Mouse (Mus musculus): ENCODE measurements around the gene Serpina11.

- TF ChIP-seq CTCF (IDR thresholded peaks at IDR 0.05; ENCODE audit: borderline replicate concordance, extremely low read depth, insufficient read depth, insufficient read length) (peak; percentile 93), POLR2A (IDR thresholded peaks at IDR 0.05; ENCODE audit: borderline replicate concordance, extremely low read depth, insufficient read depth, insufficient read length, poor library complexity, severe bottlenecking) (no peak)
Observed at GRCm38 (mm10) chr12:103995292-103996072, 5.7 kb upstream of the Serpina11 start.
